Mouse (Mus musculus): ENCODE measurements around the gene Pdk2. TPM values are rescaled to one million over a fixed set of nuclear protein-coding genes. Genes with fewer than 3 reads are reported as not detected.
"Not testable (repeated sequence)": the region's sequence is repeated elsewhere in the genome, so short reads cannot be mapped to it uniquely, and the experiment has no call there.

Pdk2 gene
- total RNA-seq, 1 experiment: 1.7 TPM

DNA sequence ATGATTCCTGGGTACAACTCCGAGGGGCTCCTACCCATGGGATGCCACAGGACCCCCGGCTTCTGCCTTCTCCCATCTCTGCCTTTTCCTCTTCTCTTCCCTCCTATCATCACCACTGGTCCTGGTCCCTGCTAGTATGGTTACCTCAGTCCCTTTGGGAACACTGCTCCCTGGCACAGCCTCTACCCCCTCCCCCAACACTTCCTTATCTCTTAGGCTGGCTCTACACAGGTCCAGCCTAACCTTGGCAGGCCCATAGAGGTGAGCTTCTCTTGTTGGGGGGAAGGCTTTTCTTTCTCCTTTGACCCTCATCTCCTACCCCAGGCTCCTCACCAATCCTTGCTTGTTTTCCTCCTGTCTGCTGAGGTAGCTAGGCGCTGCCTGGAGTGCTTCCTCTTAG is 25.7 kb downstream of the Pdk2 start:
- in situ Hi-C loops (cut with MboI; ENCODE audit: low sequenced_read_pairs in 2 of 2, unreplicated experiment in 2 of 2): no loop called here
- peaks cover 0 to 2% of the 10 kb centered on the region in 2 experiments; a peak in 1 of 4 replicates for H3K4me1 ChIP-seq (ENCODE audit: control insufficient read depth in 2 of 2, insufficient read depth in 2 of 2, low read length in 2 of 2, poor library complexity in 1 of 2)
- no peak overlapping the region for H3K4me3 ChIP-seq (ENCODE audit: insufficient read depth in 1 of 2, low read depth in 1 of 2, low read length in 2 of 2, poor library complexity in 1 of 2, severe bottlenecking in 1 of 2)
- no peak overlapping the region for H3K27ac ChIP-seq (ENCODE audit: insufficient read depth, low read depth, low read length, poor library complexity, severe bottlenecking)
- H3K36me3 ChIP-seq (ENCODE audit: control insufficient read depth, insufficient read depth, low read length, poor library complexity, severe bottlenecking): no peaks in the 10 kb centered on the region
- no peak overlapping the region for H3K9ac ChIP-seq (ENCODE audit: insufficient read depth, low read depth, low read length, poor library complexity, severe bottlenecking)
- H3K9me3 ChIP-seq (ENCODE audit: control insufficient read depth, insufficient read depth, low read depth, low read length): no peaks in the 10 kb centered on the region
- no peak for TF ChIP-seq ZNF384 (IDR thresholded peaks at IDR 0.05; ENCODE audit: low read depth, low read length)
- TF ChIP-seq CHD2 (IDR thresholded peaks at IDR 0.05; ENCODE audit: low read depth, low read length): no peak
- no peak for TF ChIP-seq MAFK (IDR thresholded peaks at IDR 0.05; ENCODE audit: insufficient read depth, low read depth, low read length)
- no peak for TF ChIP-seq ZC3H11A (IDR thresholded peaks at IDR 0.05; ENCODE audit: borderline replicate concordance, low read depth, low read length)
- TF ChIP-seq HCFC1 (IDR thresholded peaks at IDR 0.05; ENCODE audit: borderline replicate concordance, insufficient read depth, low read length): no peak
- DNase-seq (ENCODE audit: low read depth, low spot score): no peak

DNA sequence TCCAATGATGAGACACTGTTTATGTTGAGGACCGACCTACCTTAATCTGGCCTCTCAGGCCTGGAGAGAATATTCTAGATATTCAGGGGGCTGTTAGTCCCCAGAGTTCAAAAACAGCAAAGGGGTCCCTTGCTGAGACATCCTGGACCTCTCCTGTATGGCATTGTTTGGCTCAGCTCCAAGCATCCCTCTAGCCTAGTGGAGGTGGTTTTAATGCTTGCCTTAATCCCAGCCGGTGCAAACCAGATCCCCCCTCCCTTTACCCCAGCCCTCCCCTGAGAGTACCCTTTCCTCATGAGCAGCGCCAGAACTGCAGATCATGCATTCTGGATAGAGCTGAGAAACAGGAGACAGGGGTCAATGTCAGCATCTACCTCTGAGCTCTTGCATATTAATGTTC is 28.7 kb downstream of the Pdk2 start:
- Histone ChIP-seq H3K9ac (ENCODE audit: insufficient read depth, low read depth, low read length, poor library complexity, severe bottlenecking) (no peak overlapping the region), H3K27ac (ENCODE audit: insufficient read depth, low read depth, low read length, poor library complexity, severe bottlenecking) (no peak overlapping the region), H3K36me3 (ENCODE audit: control insufficient read depth, insufficient read depth, low read length, poor library complexity, severe bottlenecking) (no peaks in the 10 kb centered on the region), H3K9me3 (ENCODE audit: control insufficient read depth, insufficient read depth, low read depth, low read length) (no peaks in the 10 kb centered on the region), H3K4me1 (ENCODE audit: control insufficient read depth in 2 of 2, insufficient read depth in 2 of 2, low read length in 2 of 2, poor library complexity in 1 of 2) (peaks cover 0 to 2% of the 10 kb centered on the region in 2 experiments; a peak in 1 of 4 replicates), H3K4me3 (ENCODE audit: insufficient read depth in 1 of 2, low read depth in 1 of 2, low read length in 2 of 2, poor library complexity in 1 of 2, severe bottlenecking in 1 of 2) (no peak overlapping the region)
- DNase-seq (ENCODE audit: low read depth, low spot score): no peak
- TF ChIP-seq ZC3H11A (IDR thresholded peaks at IDR 0.05; ENCODE audit: borderline replicate concordance, low read depth, low read length): no peak
- TF ChIP-seq CHD2 (IDR thresholded peaks at IDR 0.05; ENCODE audit: low read depth, low read length): no peak
- no peak for TF ChIP-seq MAFK (IDR thresholded peaks at IDR 0.05; ENCODE audit: insufficient read depth, low read depth, low read length)
- no peak for TF ChIP-seq ZNF384 (IDR thresholded peaks at IDR 0.05; ENCODE audit: low read depth, low read length)
- TF ChIP-seq HCFC1 (IDR thresholded peaks at IDR 0.05; ENCODE audit: borderline replicate concordance, insufficient read depth, low read length): no peak
- in situ Hi-C loops (cut with MboI; ENCODE audit: low sequenced_read_pairs in 2 of 2, unreplicated experiment in 2 of 2): no loop called here

DNA sequence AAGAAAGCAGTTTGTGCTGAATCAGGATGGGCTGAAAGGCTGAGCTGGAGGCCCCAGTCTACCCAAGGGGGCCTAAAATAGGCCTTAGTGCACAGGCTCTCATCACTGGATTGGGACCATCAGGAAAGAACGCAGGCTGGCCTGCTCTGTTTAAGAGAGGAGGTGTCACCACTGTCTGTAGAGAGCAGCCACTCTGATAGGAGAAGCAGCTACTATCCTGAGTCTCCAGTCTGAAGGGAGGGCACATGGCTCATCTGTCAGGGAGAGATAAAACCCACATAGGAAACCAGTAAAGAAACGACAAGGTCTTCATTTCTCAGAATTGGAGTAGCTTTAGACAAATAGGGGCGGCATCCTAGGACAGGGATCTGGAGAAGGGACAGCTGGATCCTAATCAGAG is 29.1 kb downstream of the Pdk2 start:
- H3K36me3 ChIP-seq (ENCODE audit: control insufficient read depth, insufficient read depth, low read length, poor library complexity, severe bottlenecking): no peaks in the 10 kb centered on the region
- no peak for TF ChIP-seq ZNF384 (IDR thresholded peaks at IDR 0.05; ENCODE audit: low read depth, low read length)
- TF ChIP-seq CHD2 (IDR thresholded peaks at IDR 0.05; ENCODE audit: low read depth, low read length): no peak
- TF ChIP-seq ZC3H11A (IDR thresholded peaks at IDR 0.05; ENCODE audit: borderline replicate concordance, low read depth, low read length): no peak
- TF ChIP-seq MAFK (IDR thresholded peaks at IDR 0.05; ENCODE audit: insufficient read depth, low read depth, low read length): no peak
- no peak for TF ChIP-seq HCFC1 (IDR thresholded peaks at IDR 0.05; ENCODE audit: borderline replicate concordance, insufficient read depth, low read length)
- H3K9ac ChIP-seq (ENCODE audit: insufficient read depth, low read depth, low read length, poor library complexity, severe bottlenecking): no peak overlapping the region
- DNase-seq (ENCODE audit: low read depth, low spot score): no peak
- no peak overlapping the region for H3K27ac ChIP-seq (ENCODE audit: insufficient read depth, low read depth, low read length, poor library complexity, severe bottlenecking)
- in situ Hi-C loops (cut with MboI; ENCODE audit: low sequenced_read_pairs in 2 of 2, unreplicated experiment in 2 of 2): no loop called here
- H3K4me1 ChIP-seq (ENCODE audit: control insufficient read depth in 2 of 2, insufficient read depth in 2 of 2, low read length in 2 of 2, poor library complexity in 1 of 2): peaks cover 0 to 2% of the 10 kb centered on the region in 2 experiments; a peak in 2 of 4 replicates
- H3K9me3 ChIP-seq (ENCODE audit: control insufficient read depth, insufficient read depth, low read depth, low read length): no peaks in the 10 kb centered on the region
- no peak overlapping the region for H3K4me3 ChIP-seq (ENCODE audit: insufficient read depth in 1 of 2, low read depth in 1 of 2, low read length in 2 of 2, poor library complexity in 1 of 2, severe bottlenecking in 1 of 2)

DNA sequence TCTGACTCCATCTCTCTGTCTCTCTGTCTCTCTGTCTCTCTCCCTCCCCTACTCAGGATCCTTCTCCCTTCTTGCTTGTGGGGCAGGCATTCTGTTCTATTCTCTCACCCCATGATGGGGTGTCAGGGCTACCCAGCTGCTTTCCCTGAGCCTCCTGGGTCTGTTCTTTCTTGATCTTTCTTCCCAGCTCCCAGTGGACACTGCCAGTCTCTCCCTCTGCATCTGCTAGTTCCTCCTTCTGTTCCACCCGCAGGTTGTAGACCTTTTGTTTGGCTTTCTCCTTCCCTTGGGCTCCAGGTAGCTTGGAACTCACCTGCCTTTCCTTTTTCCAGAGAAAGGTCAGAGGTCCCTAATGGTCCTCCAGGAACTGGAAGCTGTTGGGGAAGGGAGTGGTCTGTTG is 29.7 kb downstream of the Pdk2 start:
- TF ChIP-seq CHD2 (IDR thresholded peaks at IDR 0.05; ENCODE audit: low read depth, low read length) (no peak), MAFK (IDR thresholded peaks at IDR 0.05; ENCODE audit: insufficient read depth, low read depth, low read length) (no peak), ZC3H11A (IDR thresholded peaks at IDR 0.05; ENCODE audit: borderline replicate concordance, low read depth, low read length) (no peak), HCFC1 (IDR thresholded peaks at IDR 0.05; ENCODE audit: borderline replicate concordance, insufficient read depth, low read length) (no peak), ZNF384 (IDR thresholded peaks at IDR 0.05; ENCODE audit: low read depth, low read length) (no peak)
- H3K27ac ChIP-seq (ENCODE audit: insufficient read depth, low read depth, low read length, poor library complexity, severe bottlenecking): no peak overlapping the region
- no peak overlapping the region for H3K9ac ChIP-seq (ENCODE audit: insufficient read depth, low read depth, low read length, poor library complexity, severe bottlenecking)
- no peak overlapping the region for H3K4me3 ChIP-seq (ENCODE audit: insufficient read depth in 1 of 2, low read depth in 1 of 2, low read length in 2 of 2, poor library complexity in 1 of 2, severe bottlenecking in 1 of 2)
- peaks cover 2 to 6% of the 10 kb centered on the region in 2 experiments; a peak in 2 of 4 replicates for H3K4me1 ChIP-seq (ENCODE audit: control insufficient read depth in 2 of 2, insufficient read depth in 2 of 2, low read length in 2 of 2, poor library complexity in 1 of 2)
- in situ Hi-C loops (cut with MboI; ENCODE audit: low sequenced_read_pairs in 2 of 2, unreplicated experiment in 2 of 2): no loop called here
- no peak for DNase-seq (ENCODE audit: low read depth, low spot score)
- no peaks in the 10 kb centered on the region for H3K36me3 ChIP-seq (ENCODE audit: control insufficient read depth, insufficient read depth, low read length, poor library complexity, severe bottlenecking)
- H3K9me3 ChIP-seq (ENCODE audit: control insufficient read depth, insufficient read depth, low read depth, low read length): no peaks in the 10 kb centered on the region

DNA sequence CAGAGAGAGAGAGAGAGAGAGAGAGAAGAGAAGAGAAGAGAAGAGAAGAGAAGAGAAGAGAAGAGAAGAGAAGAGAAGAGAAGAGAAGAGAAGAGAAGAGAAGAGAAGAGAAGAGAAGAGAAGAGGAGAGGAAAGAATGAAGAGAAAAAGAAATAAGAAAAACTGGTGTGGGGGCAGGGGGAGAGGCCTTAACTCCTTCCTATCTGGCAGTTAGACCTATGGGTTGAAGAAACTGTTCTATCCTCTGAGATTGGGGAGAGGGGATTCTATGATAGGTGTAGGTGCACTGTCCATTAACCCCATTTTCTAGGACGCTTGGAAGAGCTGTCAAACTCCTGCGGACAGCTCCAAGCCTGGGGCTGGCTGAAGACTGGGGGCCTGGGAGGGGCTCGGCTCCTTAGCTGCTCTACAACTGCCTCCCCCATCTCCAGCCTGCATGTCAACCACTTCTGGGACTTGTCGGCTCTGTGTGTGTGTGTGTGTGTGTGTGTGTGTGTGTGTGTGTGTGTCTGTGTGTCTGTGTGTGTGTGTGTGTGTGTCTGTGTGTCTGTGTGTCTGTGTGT is 30.2 kb downstream of the Pdk2 start:
- DNase-seq (ENCODE audit: low read depth, low spot score); H3K9me3 ChIP-seq (ENCODE audit: control insufficient read depth, insufficient read depth, low read depth, low read length); in situ Hi-C loops (cut with MboI; ENCODE audit: low sequenced_read_pairs in 2 of 2, unreplicated experiment in 2 of 2); H3K27ac ChIP-seq (ENCODE audit: insufficient read depth, low read depth, low read length, poor library complexity, severe bottlenecking); H3K9ac ChIP-seq (ENCODE audit: insufficient read depth, low read depth, low read length, poor library complexity, severe bottlenecking); H3K36me3 ChIP-seq (ENCODE audit: control insufficient read depth, insufficient read depth, low read length, poor library complexity, severe bottlenecking); H3K4me1 ChIP-seq (ENCODE audit: control insufficient read depth in 2 of 2, insufficient read depth in 2 of 2, low read length in 2 of 2, poor library complexity in 1 of 2); H3K4me3 ChIP-seq (ENCODE audit: insufficient read depth in 1 of 2, low read depth in 1 of 2, low read length in 2 of 2, poor library complexity in 1 of 2, severe bottlenecking in 1 of 2): not testable (repeated sequence)
